Mouse (Mus musculus): ENCODE measurements around the gene Stat5b. TPM values are rescaled to one million over a fixed set of nuclear protein-coding genes. Genes with fewer than 3 reads are reported as not detected.

Stat5b gene
- 31.6 and 33.7 TPM in 2 replicates for polyA plus RNA-seq (2016; fragmentation: Nextera tagmentation; extraction: Ambion mirVana)

GRCm38 (mm10) chr11:100850038-100850777 is at the start of gene Stat5b:
Gene Stat5b, minus strand, starts transcription at chr11:100850724.
- peak; percentile 79 for ATAC-seq
- no peaks in the 10 kb centered on the region for H3K9me3 ChIP-seq (replicated peaks)
- WGBS (ENCODE audit: insufficient replicate concordance): under 1% methylated on average over 93 of the region's 104 CpGs
- H3K27ac ChIP-seq: peak within 1 kb of the TSS; percentile 94
- peaks cover 57% of the 10 kb centered on the region for H3K4me1 ChIP-seq
- peak within 1 kb of the TSS; percentile 96 for H3K4me3 ChIP-seq
- peak within 1 kb of the TSS; percentile 95 for H3K4me2 ChIP-seq
- H3K27me3 ChIP-seq (replicated peaks): peaks cover 34% of the 10 kb centered on the region
- H3K36me3 ChIP-seq: peaks cover 6% of the 10 kb centered on the region; the same call in 1 of the 2 replicates
- peak within 1 kb of the TSS; percentile 96 for H3K9ac ChIP-seq

- Histone ChIP-seq H3K4me1 (peaks cover 9% of the 10 kb centered on the region), H3K27ac (no peak overlapping the region), H3K4me3 (no peak overlapping the region), H3K36me3 (peaks cover 97% of the 10 kb centered on the region), H3K9ac (no peak overlapping the region), H3K4me2 (no peak overlapping the region), H3K27me3 (replicated peaks) (no peaks in the 10 kb centered on the region), H3K9me3 (replicated peaks) (no peaks in the 10 kb centered on the region)
- no peak for ATAC-seq
- 83% methylated on average over 16 of the region's 16 CpGs for WGBS (ENCODE audit: insufficient replicate concordance)
Observed at GRCm38 (mm10) chr11:100898441-100899199, 48.1 kb upstream of the Stat5b start.

GRCm38 (mm10) chr11:100897294-100898231 is 47.0 kb upstream of the Stat5b start:
- peaks cover 19% of the 10 kb centered on the region for H3K4me1 ChIP-seq
- H3K27ac ChIP-seq: no peak overlapping the region
- no peaks in the 10 kb centered on the region for H3K27me3 ChIP-seq (replicated peaks)
- WGBS (ENCODE audit: insufficient replicate concordance): 72% methylated on average over 7 of the region's 7 CpGs
- no peak overlapping the region for H3K4me3 ChIP-seq
- H3K9me3 ChIP-seq (replicated peaks): no peaks in the 10 kb centered on the region
- ATAC-seq: no peak
- no peak overlapping the region for H3K4me2 ChIP-seq
- no peak overlapping the region for H3K9ac ChIP-seq
- peaks cover 96% of the 10 kb centered on the region for H3K36me3 ChIP-seq

GRCm38 (mm10) chr11:100896078-100896477 is 45.6 kb upstream of the Stat5b start:
- Histone ChIP-seq H3K27me3 (replicated peaks) (no peaks in the 10 kb centered on the region), H3K4me3 (no peak overlapping the region), H3K4me2 (no peak overlapping the region), H3K4me1 (peaks cover 34% of the 10 kb centered on the region), H3K9ac (no peak overlapping the region), H3K27ac (no peak overlapping the region), H3K9me3 (replicated peaks) (no peaks in the 10 kb centered on the region), H3K36me3 (peaks cover 87% of the 10 kb centered on the region)
- WGBS (ENCODE audit: insufficient replicate concordance): 77% methylated on average over 10 of the region's 10 CpGs
- ATAC-seq: no peak

GRCm38 (mm10) chr11:100894146-100894918 is 43.8 kb upstream of the Stat5b start:
- no peak overlapping the region for H3K4me3 ChIP-seq
- H3K27ac ChIP-seq: no peak overlapping the region
- 83% methylated on average over 9 of the region's 9 CpGs for WGBS (ENCODE audit: insufficient replicate concordance)
- H3K36me3 ChIP-seq: peaks cover 87% of the 10 kb centered on the region
- 0 out of 2 replicates have a peak overlapping the region, but pooled peaks have one; percentile 45 for H3K9ac ChIP-seq
- H3K4me2 ChIP-seq: peak overlapping the region; percentile 47
- ATAC-seq: no peak
- H3K27me3 ChIP-seq (replicated peaks): no peaks in the 10 kb centered on the region
- H3K4me1 ChIP-seq: peaks cover 49% of the 10 kb centered on the region
- H3K9me3 ChIP-seq (replicated peaks): no peaks in the 10 kb centered on the region

GRCm38 (mm10) chr11:100893482-100893881 is 43.0 kb upstream of the Stat5b start:
- H3K9me3 ChIP-seq (replicated peaks): no peaks in the 10 kb centered on the region
- ATAC-seq: peak; percentile 51
- peak overlapping the region; percentile 47 for H3K4me2 ChIP-seq
- H3K27ac ChIP-seq: no peak overlapping the region
- peaks cover 87% of the 10 kb centered on the region for H3K36me3 ChIP-seq
- H3K27me3 ChIP-seq (replicated peaks): no peaks in the 10 kb centered on the region
- H3K4me3 ChIP-seq: no peak overlapping the region
- WGBS (ENCODE audit: insufficient replicate concordance): 19% methylated on average over 9 of the region's 9 CpGs
- 0 out of 2 replicates have a peak overlapping the region, but pooled peaks have one; percentile 45 for H3K9ac ChIP-seq
- H3K4me1 ChIP-seq: peaks cover 58% of the 10 kb centered on the region

- Histone ChIP-seq H3K27me3 (replicated peaks) (no peaks in the 10 kb centered on the region), H3K4me3 (no peak overlapping the region), H3K9me3 (replicated peaks) (no peaks in the 10 kb centered on the region), H3K4me2 (peak overlapping the region; percentile 63), H3K4me1 (peaks cover 68% of the 10 kb centered on the region), H3K36me3 (peaks cover 87% of the 10 kb centered on the region), H3K9ac (0 out of 2 replicates have a peak overlapping the region, but pooled peaks have one; percentile 65), H3K27ac (peak overlapping the region; percentile 89)
- ATAC-seq: no peak
- 63% methylated on average over 5 of the region's 5 CpGs for WGBS (ENCODE audit: insufficient replicate concordance)
Observed at GRCm38 (mm10) chr11:100892435-100892834, 41.9 kb upstream of the Stat5b start.

- ATAC-seq: peak; percentile 84
- H3K27ac ChIP-seq: peak overlapping the region; percentile 89
- WGBS (ENCODE audit: insufficient replicate concordance): 14% methylated on average over 15 of the region's 15 CpGs
- H3K27me3 ChIP-seq (replicated peaks): no peaks in the 10 kb centered on the region
- H3K4me1 ChIP-seq: peaks cover 78% of the 10 kb centered on the region
- no peaks in the 10 kb centered on the region for H3K9me3 ChIP-seq (replicated peaks)
- H3K4me2 ChIP-seq: peak overlapping the region; percentile 63
- peaks cover 82% of the 10 kb centered on the region for H3K36me3 ChIP-seq
- peak overlapping the region; percentile 19; the same call in 1 of the 2 replicates for H3K4me3 ChIP-seq
- H3K9ac ChIP-seq: peak overlapping the region; percentile 65
Observed at GRCm38 (mm10) chr11:100891256-100892123, 41.0 kb upstream of the Stat5b start.

- no peak for ATAC-seq
- Histone ChIP-seq H3K27me3 (replicated peaks) (no peaks in the 10 kb centered on the region), H3K9me3 (replicated peaks) (no peaks in the 10 kb centered on the region), H3K9ac (0 out of 2 replicates have a peak overlapping the region, but pooled peaks have one; percentile 65), H3K4me2 (no peak overlapping the region), H3K27ac (peak overlapping the region; percentile 89), H3K4me1 (peaks cover 88% of the 10 kb centered on the region), H3K4me3 (no peak overlapping the region), H3K36me3 (peaks cover 75% of the 10 kb centered on the region)
- WGBS (ENCODE audit: insufficient replicate concordance): 89% methylated on average over 6 of the region's 6 CpGs
Observed at GRCm38 (mm10) chr11:100890481-100890880, 40.0 kb upstream of the Stat5b start.

GRCm38 (mm10) chr11:100888348-100888820 is 37.9 kb upstream of the Stat5b start:
- no peaks in the 10 kb centered on the region for H3K27me3 ChIP-seq (replicated peaks)
- no peak for ATAC-seq
- H3K27ac ChIP-seq: peak overlapping the region; percentile 90
- 53% methylated on average over 10 of the region's 10 CpGs for WGBS (ENCODE audit: insufficient replicate concordance)
- no peak overlapping the region for H3K4me3 ChIP-seq
- H3K4me1 ChIP-seq: peaks cover 87% of the 10 kb centered on the region
- H3K9ac ChIP-seq: no peak overlapping the region
- no peaks in the 10 kb centered on the region for H3K9me3 ChIP-seq (replicated peaks)
- H3K4me2 ChIP-seq: no peak overlapping the region
- peaks cover 73% of the 10 kb centered on the region for H3K36me3 ChIP-seq

Measured in liver, embryonic 12.5 days (tissue).